Mouse (Mus musculus) left cerebral cortex, adult 2 months (tissue): ENCODE data around the gene Cep63. TPM values are rescaled to one million over a fixed set of nuclear protein-coding genes. Genes with fewer than 3 reads are reported as not detected.

Source experiments
- DNase-seq, 2 experiments: peaks; one replicate each; pipeline ENCODE4 v3.0.0; 2021 to 2022; ENCODE audit warnings: low spot score in 2 of 2, mixed read lengths in 1 of 2; ENCODE audit errors: extremely low spot score in 1 of 2
- H3K27ac ChIP-seq: fragments of 200-600 bp; 2 replicates; pipeline ENCODE4 v1.8.1; 2022
- H3K4me3 ChIP-seq: fragments of 200-600 bp; 2 replicates; pipeline ENCODE4 v1.8.1; 2022
- CTCF ChIP-seq: fragments of 200-600 bp; IDR thresholded peaks from 2 replicates; pipeline ENCODE4 v1.8.1; 2022; ENCODE audit warnings: antibody characterized with exemption, mild to moderate bottlenecking, moderate library complexity
- intact Hi-C: fragments of 180-260 bp; cut with DNase I; formaldehyde crosslinking; loops from one replicate; pipeline ENCODE4 v1.15.1; 2025
- long read RNA-seq, 2 experiments: library from polyadenylated mRNA; stranded (forward); transcript quantifications; one replicate each; pipeline ENCODE4 v2.0.0; 2021; ENCODE audit warnings: borderline mapping rate in 2 of 2
- total RNA-seq, 2 experiments: library from RNA; stranded (reverse); gene quantifications; 2 replicates each; pipeline ENCODE4 v1.2.3; 2021

The Cep63 gene
- total RNA-seq: 10 to 100 TPM; 32.2 to 37.7 TPM
- long read RNA-seq, experiment 1, full-length matches to known transcripts: 14 of 31 reads
- long read RNA-seq, experiment 1, partial matches to known transcripts: 3 of 31 reads
- long read RNA-seq, experiment 1, other reads (novel, unspliced or antisense): 14 of 31 reads
- long read RNA-seq, experiment 2, full-length matches to known transcripts: 7 of 25 reads
- long read RNA-seq, experiment 2, partial matches to known transcripts: 1 of 25 reads
- long read RNA-seq, experiment 2, other reads (novel, unspliced or antisense): 17 of 25 reads

DNA sequence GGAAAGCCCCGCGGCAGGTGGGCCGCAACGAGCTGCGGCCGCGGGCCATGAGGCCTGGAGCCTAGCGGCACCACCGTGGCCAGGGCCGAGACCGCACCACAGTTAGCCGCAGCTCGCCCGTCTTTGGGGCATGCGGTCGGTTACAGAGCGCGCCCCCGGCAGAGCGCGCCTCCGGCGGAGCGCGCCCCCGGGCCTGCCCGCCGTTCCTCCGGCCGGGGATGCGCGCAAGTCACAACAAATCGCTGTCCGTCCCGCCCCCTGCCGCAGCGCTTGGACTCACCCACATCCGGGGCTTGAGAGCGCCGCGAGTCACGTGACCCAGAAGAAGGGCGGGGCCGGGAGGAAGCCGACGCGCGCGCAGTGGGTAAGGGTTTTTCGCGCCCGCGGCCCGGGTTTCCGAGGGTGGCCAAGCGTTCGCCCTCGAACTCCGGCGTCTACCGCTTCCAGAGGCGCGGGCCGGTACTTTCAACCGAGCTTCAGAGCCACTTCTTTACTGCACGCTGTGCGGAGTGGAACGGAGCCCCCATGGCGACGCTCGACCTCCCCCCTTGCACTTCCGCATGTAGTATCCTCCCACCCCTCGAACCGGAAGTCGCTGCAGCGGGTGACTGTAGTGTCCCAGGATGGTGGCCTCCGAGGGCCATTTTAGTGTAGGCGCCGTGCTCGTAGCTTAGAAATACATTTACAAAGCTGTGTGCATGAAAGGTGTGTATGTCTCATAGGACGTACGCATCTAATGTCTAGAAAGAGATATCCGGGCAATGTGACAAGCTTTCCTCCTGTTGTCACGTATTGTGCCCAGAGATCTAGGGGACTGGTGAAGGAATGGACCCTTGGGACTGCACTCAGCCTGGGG is at the start of gene Cep63, which contains the start of gene Anapc13:
Gene Cep63, minus strand, starts transcription at position 552 of the 856 bp plus-strand sequence.
Gene Anapc13, plus strand, starts transcription at position 314 of the 856 bp plus-strand sequence.
- DNase-seq: peak; percentile 98 to 99
- Histone ChIP-seq H3K4me3 (peak within 1 kb of the TSS; percentile 99), H3K27ac (peak within 1 kb of the TSS; percentile 99)
- intact Hi-C loops: loop anchor here (2.0 to 5.0 kb wide), 2 partner anchors 209 to 681 kb away; partner anchors contain the start of genes 1300017J02Rik, Ryk and Topbp1
- no peak; the same call in 1 of the 2 replicates for TF ChIP-seq CTCF

DNA sequence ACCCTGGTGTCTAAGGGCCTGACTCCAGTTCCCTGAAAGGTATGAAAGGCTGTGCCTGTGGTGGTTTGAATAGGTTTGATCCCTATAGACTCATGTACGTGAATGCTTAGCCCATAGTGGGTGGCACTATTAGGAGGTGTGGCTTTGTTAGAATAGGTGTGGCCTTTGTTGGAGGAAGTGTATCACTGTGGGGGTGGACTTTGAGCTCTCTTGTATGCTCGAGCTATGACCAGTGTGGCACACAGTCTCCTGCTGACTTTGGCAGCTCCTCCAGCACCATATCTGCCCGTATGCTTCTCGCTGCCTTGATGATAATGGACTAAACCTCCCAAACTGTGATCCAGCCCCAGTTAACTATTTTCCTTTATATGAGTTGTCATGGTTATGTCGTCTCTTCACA is 49.6 kb upstream of the Cep63 start:
- H3K4me3 ChIP-seq: no peak overlapping the region
- intact Hi-C loops: no loop called here
- no peak for TF ChIP-seq CTCF

DNA sequence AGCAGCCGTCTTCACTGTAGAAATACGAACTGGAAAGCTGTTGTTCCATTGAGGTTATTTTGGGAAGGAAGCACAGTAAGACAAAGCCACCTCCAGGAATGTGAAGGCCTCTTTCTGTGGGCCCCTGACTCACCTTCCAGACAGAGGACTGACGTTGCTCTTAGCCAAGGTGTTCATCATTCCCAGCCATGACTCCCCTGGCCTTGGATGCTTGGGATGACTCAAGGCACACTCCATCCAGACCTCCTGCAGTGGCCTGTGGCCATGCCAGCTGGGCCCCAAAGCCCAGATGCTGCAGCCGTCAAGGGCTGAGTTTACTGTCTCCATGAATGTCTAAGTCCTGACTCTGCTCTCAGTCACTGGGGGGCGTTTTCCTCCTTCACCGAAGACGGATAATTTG is 47.0 kb upstream of the Cep63 start:
- DNase-seq: no peak
- no peak for TF ChIP-seq CTCF
- intact Hi-C loops: no loop called here
- Histone ChIP-seq H3K4me3 (no peak overlapping the region), H3K27ac (no peak overlapping the region)

More for the DNA sequence above, 49.6 kb upstream of the Cep63 start:
- no peak overlapping the region for H3K27ac ChIP-seq
- DNase-seq: no peak

DNA sequence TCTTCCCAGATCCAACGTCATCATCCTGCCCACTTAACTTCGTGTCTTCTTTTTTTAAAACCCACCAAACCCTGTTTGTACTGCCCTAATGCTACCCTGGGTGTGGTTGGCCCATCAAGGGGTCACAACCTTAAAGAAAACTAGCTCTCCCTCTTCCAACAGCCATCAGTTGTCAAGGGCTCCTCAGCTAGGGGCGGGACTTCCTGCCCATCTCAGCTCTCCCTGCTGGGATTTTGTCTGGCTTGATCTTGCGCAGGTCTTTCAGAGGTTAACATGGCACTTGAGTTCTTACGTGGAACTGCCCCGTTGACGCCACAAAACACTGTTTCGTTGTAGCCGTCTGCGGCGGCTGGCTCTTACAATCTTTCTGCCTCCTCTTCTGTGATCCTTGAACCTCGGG is 42.6 kb upstream of the Cep63 start:
- TF ChIP-seq CTCF: no peak
- intact Hi-C loops: no loop called here
- Histone ChIP-seq H3K27ac (no peak overlapping the region), H3K4me3 (no peak overlapping the region)
- no peak for DNase-seq

DNA sequence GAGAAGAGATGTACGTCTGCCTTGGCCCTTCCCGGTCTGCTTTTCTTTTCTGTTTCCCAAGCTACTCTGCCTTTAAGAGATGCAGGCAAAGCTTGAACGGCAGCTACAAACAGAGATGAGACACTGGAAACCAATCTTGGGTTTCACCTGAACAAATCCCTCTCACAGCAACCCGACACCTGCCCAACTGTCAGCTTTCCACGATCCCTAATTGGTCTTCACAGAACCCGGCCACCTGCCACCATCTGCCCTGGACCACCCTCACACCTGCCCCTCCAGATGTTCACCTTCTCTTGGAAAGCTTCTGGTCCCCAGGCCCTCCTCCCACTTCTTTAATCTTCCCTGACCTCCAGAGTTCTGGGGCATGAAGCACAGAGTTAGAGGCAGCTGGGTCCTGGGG is 41.8 kb upstream of the Cep63 start:
- intact Hi-C loops: no loop called here
- H3K27ac ChIP-seq: no peak overlapping the region
- H3K4me3 ChIP-seq: no peak overlapping the region
- no peak for TF ChIP-seq CTCF
- DNase-seq: no peak

DNA sequence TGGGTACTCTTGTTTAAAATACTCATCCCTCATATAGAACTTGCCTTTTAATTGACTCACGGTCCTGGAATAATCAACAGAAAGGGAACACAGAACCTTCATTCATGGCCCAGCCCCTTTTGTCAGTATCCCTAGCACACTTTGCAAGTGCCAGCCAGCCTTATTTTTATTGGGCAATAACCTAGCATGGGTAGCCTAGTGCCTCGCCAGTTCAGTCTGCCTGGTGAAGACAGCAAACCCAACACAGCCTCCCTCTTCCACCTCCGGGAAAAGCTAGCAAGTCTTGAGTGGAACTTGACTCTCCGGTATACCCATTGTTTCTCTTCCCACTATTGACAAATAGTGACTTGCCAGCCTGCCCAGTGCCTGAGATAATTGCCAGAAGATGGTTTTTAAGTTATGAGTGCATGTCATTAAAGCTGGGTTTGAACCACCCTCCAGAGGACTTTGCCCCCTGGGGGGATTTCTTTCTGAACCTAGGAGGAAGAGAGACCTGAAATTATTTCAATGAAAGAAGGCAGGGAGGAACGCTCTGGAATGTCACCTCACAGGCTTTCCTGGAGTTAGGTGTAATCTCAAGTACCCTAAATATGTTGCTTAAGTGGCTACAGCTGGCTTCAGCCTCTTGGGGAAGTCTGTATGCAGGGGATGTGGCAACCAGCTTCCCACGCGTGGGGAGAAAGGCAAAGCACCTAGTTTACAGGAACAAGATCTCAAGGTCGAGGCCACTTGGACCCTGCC is 30.2 kb upstream of the Cep63 start:
- H3K27ac ChIP-seq: no peak overlapping the region
- intact Hi-C loops: no loop called here
- DNase-seq: no peak
- no peak for TF ChIP-seq CTCF
- H3K4me3 ChIP-seq: no peak overlapping the region

DNA sequence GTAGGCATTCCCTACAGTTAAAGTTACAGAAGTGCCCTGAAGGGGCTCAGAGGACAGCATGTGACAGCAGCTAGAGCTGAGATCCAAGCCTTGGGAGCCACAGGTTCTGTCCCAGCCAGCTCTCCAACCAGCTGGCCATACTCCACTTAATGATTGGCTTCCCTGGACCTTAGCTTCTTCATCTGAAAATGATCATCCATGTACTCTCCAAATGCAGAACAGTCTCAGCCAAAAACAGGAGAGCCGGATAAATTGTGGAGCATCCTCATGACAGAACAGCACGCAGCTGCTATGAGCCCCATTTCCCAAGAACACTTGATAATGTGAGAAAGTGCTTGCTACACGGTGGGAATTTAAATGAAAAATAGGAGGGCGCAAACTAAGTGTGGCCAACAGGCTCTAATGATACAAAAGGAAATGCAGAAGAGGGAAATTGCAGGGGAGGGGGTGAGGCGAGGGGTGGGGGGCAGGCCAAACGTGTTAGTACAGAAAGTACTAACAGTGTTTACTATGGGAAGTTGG is 24.9 kb upstream of the Cep63 start:
- intact Hi-C loops: no loop called here
- no peak overlapping the region for H3K27ac ChIP-seq
- no peak for DNase-seq

DNA sequence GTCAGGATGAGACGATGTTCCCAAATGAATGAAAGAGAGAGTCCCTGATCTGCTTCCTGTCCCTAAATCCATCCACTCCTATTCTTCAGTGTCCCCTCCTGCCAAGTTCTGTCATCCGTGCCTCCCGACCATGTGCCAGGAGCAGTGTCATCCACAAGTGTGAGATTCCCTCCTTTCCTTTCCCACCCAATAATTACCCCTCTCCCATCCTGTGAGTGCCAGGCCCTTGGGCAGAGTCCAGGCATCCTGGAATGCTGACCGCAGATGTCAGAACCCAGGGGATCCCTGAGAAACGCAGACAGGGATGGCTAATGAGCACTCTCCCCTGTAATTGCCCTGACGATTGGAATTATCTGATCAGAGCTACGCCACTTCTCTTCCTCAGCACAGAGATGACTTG is 24.3 kb upstream of the Cep63 start:
- Histone ChIP-seq H3K27ac (no peak overlapping the region), H3K4me3 (no peak overlapping the region)
- intact Hi-C loops: no loop called here
- no peak for DNase-seq
- no peak for TF ChIP-seq CTCF

More for the DNA sequence above, 24.9 kb upstream of the Cep63 start:
- no peak for TF ChIP-seq CTCF
- H3K4me3 ChIP-seq: no peak overlapping the region

DNA sequence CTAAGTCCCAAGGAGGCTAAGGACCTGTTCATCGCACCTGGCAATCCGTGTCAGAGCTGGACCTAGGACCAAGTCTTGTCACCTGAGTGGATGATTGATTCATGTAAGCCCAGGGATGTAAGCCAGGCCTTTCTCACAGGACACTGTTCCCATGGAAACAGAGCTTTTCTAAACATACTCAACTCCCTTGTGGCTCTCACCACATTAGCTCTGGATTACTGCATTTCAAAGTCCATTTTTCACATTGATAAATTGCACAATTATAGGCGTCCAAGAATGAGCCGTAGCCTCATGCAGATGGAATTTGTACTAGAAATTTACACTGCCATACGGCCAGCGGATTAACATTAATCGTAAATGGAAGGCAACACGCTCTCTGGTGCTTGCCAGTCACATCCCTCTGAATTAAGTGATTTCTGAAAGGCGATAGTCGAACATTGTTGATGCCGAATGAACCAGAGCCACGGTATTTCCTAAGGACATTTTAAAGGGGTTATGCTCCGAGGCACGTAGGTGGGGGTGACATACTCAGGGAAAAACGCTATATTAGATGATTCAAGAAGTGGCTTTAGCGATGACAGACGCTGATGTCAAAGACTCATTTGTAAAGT is 23.7 kb upstream of the Cep63 start:
- no peak for TF ChIP-seq CTCF
- Histone ChIP-seq H3K27ac (no peak overlapping the region), H3K4me3 (no peak overlapping the region)
- no peak for DNase-seq
- intact Hi-C loops: no loop called here

DNA sequence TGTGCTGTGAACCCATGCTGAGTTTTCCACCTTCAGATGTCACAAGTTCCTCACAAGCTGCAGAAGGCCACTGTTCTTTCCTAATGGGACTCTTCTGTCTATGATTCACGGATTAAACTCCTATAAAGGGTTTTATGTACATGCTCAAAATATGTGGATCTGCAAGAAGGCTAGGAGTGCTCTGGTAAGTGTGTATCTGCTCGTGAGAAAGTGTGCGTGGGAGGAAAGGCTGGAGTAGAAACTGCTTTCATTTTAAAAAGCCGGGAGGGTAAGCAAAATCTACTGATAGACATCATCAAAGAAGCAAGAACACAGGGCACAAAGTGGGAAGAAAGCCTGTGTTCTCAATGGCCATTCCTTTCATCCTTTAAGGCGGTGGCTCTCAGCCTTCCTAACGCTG is 20.7 kb upstream of the Cep63 start:
- TF ChIP-seq CTCF: no peak
- intact Hi-C loops: no loop called here
- no peak overlapping the region for H3K27ac ChIP-seq
- DNase-seq: no peak
- no peak overlapping the region for H3K4me3 ChIP-seq

DNA sequence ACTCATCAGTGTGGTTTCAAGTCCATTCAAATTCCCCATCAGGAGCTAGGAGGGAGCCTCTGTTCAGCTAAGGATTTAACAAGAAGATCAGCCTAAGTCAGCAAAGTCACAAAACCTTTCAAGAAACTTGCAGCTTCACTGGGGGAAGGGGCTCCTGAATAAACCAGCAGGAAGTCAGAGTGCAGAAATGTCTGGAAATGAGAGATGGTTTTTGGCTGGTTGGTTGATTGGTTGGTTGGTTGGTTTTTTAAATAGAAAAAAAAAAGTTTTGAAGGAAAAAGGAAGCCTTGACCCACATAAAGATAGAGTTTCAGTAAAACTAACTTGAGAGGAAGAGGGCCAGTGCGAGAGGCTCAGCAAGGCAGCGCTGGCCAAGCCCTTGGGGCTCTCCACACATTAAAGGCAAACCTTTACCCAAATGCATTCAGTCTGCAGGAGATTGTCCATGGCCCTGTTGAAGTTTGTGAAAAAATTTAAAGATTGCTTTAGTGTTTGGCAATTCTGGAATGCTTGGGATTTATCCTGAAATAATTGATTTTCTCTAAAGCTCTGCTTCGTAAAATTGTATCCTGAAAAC is 18.9 kb upstream of the Cep63 start:
- intact Hi-C loops: no loop called here
- no peak overlapping the region for H3K4me3 ChIP-seq
- no peak overlapping the region for H3K27ac ChIP-seq
- TF ChIP-seq CTCF: no peak
- no peak for DNase-seq
